Mouse (Mus musculus) forebrain, embryonic 14.5 days (tissue): ENCODE measurements around the gene Olfr1293-ps. TPM values are rescaled to one million over a fixed set of nuclear protein-coding genes. Genes with fewer than 3 reads are reported as not detected.

ENCODE experiments used
- ATAC-seq: fragments of 200-750 bp; cut with Nextera tagmentation; 2 replicates; pipeline ENCODE4 v1.8.0; 2017; ENCODE audit warnings: mild to moderate bottlenecking, moderate library complexity
- DNase-seq: peaks from one replicate; pipeline ENCODE4 v3.0.0-alpha.2; 2015; ENCODE audit warnings: low spot score
- H3K27ac ChIP-seq: fragments of 300-500 bp; sonication (generic); 2 replicates; pipeline ENCODE4 v1.5.1; 2014; ENCODE audit warnings: low read depth, mild to moderate bottlenecking, control low read depth, low read length, moderate library complexity
- H3K27me3 ChIP-seq: fragments of 300-500 bp; sonication (generic); replicated peaks from 2 replicates; pipeline ENCODE4 v1.6.1; 2014; ENCODE audit warnings: low read length, control low read depth, mixed read lengths; ENCODE audit not compliant: control insufficient read depth, insufficient read depth
- H3K36me3 ChIP-seq: fragments of 300-500 bp; sonication (generic); 2 replicates; pipeline ENCODE4 v1.6.1; 2014; ENCODE audit warnings: low read length, control low read depth; ENCODE audit not compliant: control insufficient read depth, insufficient read depth
- H3K4me1 ChIP-seq: fragments of 300-500 bp; sonication (generic); 2 replicates; pipeline ENCODE4 v1.6.1; 2014; ENCODE audit warnings: antibody characterized with exemption, low read length, control low read depth; ENCODE audit not compliant: control insufficient read depth, insufficient read depth
- H3K4me2 ChIP-seq: fragments of 300-500 bp; sonication (generic); 2 replicates; pipeline ENCODE4 v1.6.1; 2014; ENCODE audit warnings: mild to moderate bottlenecking, control low read depth, low read length
- H3K4me3 ChIP-seq: fragments of 300-500 bp; sonication (generic); 2 replicates; pipeline ENCODE4 v1.5.1; 2014; ENCODE audit warnings: low read depth, low read length, control low read depth
- H3K9ac ChIP-seq: fragments of 300-500 bp; sonication (generic); 2 replicates; pipeline ENCODE4 v1.6.1; 2014; ENCODE audit warnings: mild to moderate bottlenecking, low read length, control low read depth, moderate library complexity
- H3K9me3 ChIP-seq: fragments of 300-500 bp; sonication (generic); replicated peaks from 2 replicates; pipeline ENCODE4 v1.6.1; 2016; ENCODE audit warnings: low read length, control low read depth, mixed read lengths; ENCODE audit not compliant: control insufficient read depth
- WGBS: fragments of 180-500 bp; shearing (Covaris S2); extraction: QIAGEN DNeasy Blood & Tissue Kit; methylation state at CpG from one replicate; pipeline ENCODE4 v1.1.7; 2014; 5-methylcytosine and 5-hydroxymethylcytosine counted together
- polyA plus RNA-seq: library from polyadenylated mRNA; unstranded; fragments of >200 nt; fragmentation: Nextera tagmentation; extraction: Ambion mirVana; gene quantifications from 2 replicates; pipeline ENCODE4 v1.2.1, GENCODE M21; 2014

Olfr1293-ps gene
- not detected in 2 replicates for polyA plus RNA-seq

GRCm38 (mm10) chr2:111524903-111525302, at the start of gene Olfr1293-ps:
Gene Olfr1293-ps (plus strand): TSS chr2:111525203.
- H3K27me3 ChIP-seq, result no peaks in the 10 kb centered on the region
- 93% methylated on average over 1 of the region's 1 CpGs for WGBS
- no peak within 1 kb of the TSS for H3K4me2 ChIP-seq
- H3K27ac ChIP-seq, result no peak within 1 kb of the TSS
- H3K9ac ChIP-seq, result no peak within 1 kb of the TSS
- no peaks in the 10 kb centered on the region for H3K4me1 ChIP-seq
- ATAC-seq (no peak), DNase-seq (no peak)
- no peaks in the 10 kb centered on the region for H3K36me3 ChIP-seq
- H3K4me3 ChIP-seq, result no peak within 1 kb of the TSS
- no peaks in the 10 kb centered on the region for H3K9me3 ChIP-seq

DNA sequence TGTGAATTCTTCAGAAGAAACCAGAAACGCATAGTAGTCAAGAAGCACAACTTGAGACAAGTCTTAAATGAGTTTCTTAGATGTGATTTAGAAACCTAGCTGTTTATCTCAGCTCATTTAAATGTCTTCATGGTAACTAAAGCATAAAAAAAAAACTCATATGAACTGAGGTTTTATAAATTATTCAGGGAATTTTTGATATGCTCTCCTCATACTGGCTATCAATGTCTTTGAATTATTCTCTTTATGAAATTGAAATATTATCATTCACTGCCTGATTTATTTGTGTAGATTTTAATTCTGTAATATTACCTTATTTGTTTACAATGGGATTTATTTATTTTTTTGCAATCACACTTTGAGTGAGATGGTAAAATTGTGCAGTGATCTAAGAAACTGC, 44.5 kb upstream of the Olfr1293-ps start, which contains the start of gene Olfr1289:
Olfr1289 (plus strand) TSS at position 301 of the 400 bp plus-strand sequence.
- ATAC-seq (no peak), DNase-seq (no peak)
- no peaks in the 10 kb centered on the region for H3K9me3 ChIP-seq
- no peaks in the 10 kb centered on the region for H3K36me3 ChIP-seq
- no peak within 1 kb of the TSS for H3K9ac ChIP-seq
- H3K4me3 ChIP-seq, result no peak within 1 kb of the TSS
- whole genome bisulfite sequencing, result 77% methylated on average over 1 of the region's 1 CpGs
- H3K27ac ChIP-seq, result no peak within 1 kb of the TSS
- no peaks in the 10 kb centered on the region for H3K27me3 ChIP-seq
- H3K4me1 ChIP-seq, result no peaks in the 10 kb centered on the region
- no peak within 1 kb of the TSS for H3K4me2 ChIP-seq

- Histone ChIP-seq H3K4me2 (no peak within 1 kb of the TSS), H3K9ac (no peak within 1 kb of the TSS), H3K27me3 (no peaks in the 10 kb centered on the region), H3K4me3 (no peak within 1 kb of the TSS), H3K4me1 (no peaks in the 10 kb centered on the region), H3K27ac (no peak within 1 kb of the TSS), H3K36me3 (no peaks in the 10 kb centered on the region), H3K9me3 (no peaks in the 10 kb centered on the region)
- ATAC-seq, result no peak
- no peak for DNase-seq
- 82% methylated on average over 5 of the region's 5 CpGs for WGBS
Measured at GRCm38 (mm10) chr2:111493729-111494128, 31.3 kb upstream of the Olfr1293-ps start, which contains the start of gene Olfr1290. Gene Olfr1290 (minus strand): TSS chr2:111493829.

DNA sequence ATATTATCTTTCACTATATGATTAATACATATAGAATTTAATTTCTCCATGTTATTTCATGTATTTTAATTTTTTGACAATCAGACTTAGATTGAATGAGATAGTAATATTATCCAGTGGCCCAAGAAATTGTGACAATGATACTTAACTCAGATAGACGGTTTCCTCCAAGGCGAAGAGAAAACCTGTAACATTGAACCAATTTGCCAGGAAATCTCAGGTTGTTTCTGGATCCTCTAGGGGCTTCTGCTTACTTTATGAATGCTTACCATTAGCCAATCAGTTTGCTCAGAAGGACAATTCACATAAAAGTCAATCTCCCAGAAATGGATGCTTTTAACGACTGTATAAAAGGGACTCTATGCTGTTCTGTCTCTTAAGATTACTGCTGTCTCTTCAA, 28.1 kb upstream of the Olfr1293-ps start, which contains the start of gene Olfr1291-ps1:
Olfr1291-ps1 (plus strand) TSS at position 301 of the 400 bp plus-strand sequence.
- ATAC-seq, result no peak

DNA sequence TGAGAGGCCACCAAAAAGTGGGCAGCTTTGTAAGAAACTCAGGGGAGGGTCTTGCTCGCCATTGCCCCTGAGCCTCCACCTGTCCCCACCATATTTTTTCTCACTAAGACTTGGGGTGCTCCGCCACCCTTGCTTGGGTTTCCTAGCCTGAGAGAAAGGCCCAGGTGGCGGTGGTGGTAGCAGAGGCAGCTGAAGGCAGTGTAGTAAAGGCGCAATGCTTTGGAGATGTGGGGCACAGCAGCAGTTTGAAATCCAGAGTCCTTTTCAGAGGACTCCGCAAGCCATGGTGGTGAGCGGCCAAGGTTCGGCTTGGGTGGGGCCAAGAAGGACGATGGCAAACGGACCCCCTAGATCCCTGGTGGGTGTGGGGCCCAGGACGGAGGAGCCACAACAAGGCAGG, 7.6 kb upstream of the Olfr1293-ps start:
- ATAC-seq, result no peak
- H3K27me3 ChIP-seq, result no peaks in the 10 kb centered on the region
- no peaks in the 10 kb centered on the region for H3K4me1 ChIP-seq
- no peak overlapping the region for H3K4me2 ChIP-seq
- no peak overlapping the region for H3K4me3 ChIP-seq
- no peaks in the 10 kb centered on the region for H3K9me3 ChIP-seq
- H3K27ac ChIP-seq, result no peak overlapping the region
- H3K36me3 ChIP-seq, result no peaks in the 10 kb centered on the region
- WGBS, result 91% methylated on average over 10 of the region's 10 CpGs
- no peak for DNase-seq
- no peak overlapping the region for H3K9ac ChIP-seq

More for the DNA sequence above, 28.1 kb upstream of the Olfr1293-ps start, which contains the start of gene Olfr1291-ps1:
- H3K27ac ChIP-seq, result no peak within 1 kb of the TSS
- H3K4me1 ChIP-seq, result no peaks in the 10 kb centered on the region
- WGBS, result 88% methylated on average over 3 of the region's 3 CpGs
- H3K4me3 ChIP-seq, result no peak within 1 kb of the TSS
- no peaks in the 10 kb centered on the region for H3K36me3 ChIP-seq
- no peak within 1 kb of the TSS for H3K4me2 ChIP-seq
- no peak within 1 kb of the TSS for H3K9ac ChIP-seq
- no peak for DNase-seq
- no peaks in the 10 kb centered on the region for H3K9me3 ChIP-seq
- H3K27me3 ChIP-seq, result no peaks in the 10 kb centered on the region

DNA sequence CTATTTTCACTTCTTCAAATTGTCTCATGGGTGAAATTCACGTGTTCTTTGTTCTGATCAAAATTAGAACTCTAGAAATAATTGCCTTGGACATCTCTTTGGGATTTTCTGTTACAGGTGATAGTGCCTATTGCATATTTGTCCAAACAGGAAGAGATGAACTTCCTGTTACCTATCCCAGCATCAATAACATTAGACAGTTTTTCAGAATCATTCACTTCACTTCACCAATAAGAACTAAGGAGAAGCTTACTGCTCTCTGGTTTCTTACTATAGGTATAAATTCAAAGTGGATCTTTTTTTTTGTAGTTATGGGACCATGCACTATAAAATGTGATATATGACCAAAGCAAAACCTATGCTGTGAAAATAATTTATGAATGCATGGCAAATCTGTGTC, 15.2 kb downstream of the Olfr1293-ps start, which contains the start of gene Olfr1294:
Olfr1294 (minus strand) TSS at position 101 of the 400 bp plus-strand sequence.
- 46% methylated on average over 1 of the region's 1 CpGs for WGBS
- H3K4me2 ChIP-seq, result no peak within 1 kb of the TSS
- H3K27me3 ChIP-seq, result no peaks in the 10 kb centered on the region
- no peak within 1 kb of the TSS for H3K27ac ChIP-seq
- no peak within 1 kb of the TSS for H3K4me3 ChIP-seq
- H3K9ac ChIP-seq, result no peak within 1 kb of the TSS
- no peaks in the 10 kb centered on the region for H3K36me3 ChIP-seq
- no peaks in the 10 kb centered on the region for H3K4me1 ChIP-seq
- no peak for DNase-seq
- H3K9me3 ChIP-seq, result no peaks in the 10 kb centered on the region
- no peak for ATAC-seq

DNA sequence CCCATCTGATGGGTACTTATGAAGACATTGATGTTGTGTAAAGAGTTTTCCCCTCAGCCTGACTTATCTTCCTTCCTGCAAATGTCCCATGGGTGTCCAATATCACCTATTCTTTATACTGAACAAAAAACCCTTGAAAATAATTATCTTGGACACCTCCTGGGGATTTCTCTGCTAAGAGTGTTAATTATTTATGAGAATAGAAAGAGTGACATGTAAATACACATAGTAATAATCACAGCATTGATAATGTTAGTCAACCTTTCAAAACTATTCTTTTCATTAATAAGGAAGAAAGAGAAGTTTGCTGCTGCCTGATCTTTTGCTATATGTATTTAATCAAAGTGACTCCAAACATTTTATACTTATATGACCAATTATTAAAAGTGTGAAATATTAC, 44.6 kb downstream of the Olfr1293-ps start, which contains the start of gene Olfr1295:
Olfr1295 (minus strand) TSS at position 101 of the 400 bp plus-strand sequence.
- ATAC-seq (no peak), DNase-seq (no peak)
- no peak within 1 kb of the TSS for H3K4me3 ChIP-seq
- H3K4me1 ChIP-seq, result no peaks in the 10 kb centered on the region
- no peak within 1 kb of the TSS for H3K4me2 ChIP-seq
- no peaks in the 10 kb centered on the region for H3K36me3 ChIP-seq
- no peaks in the 10 kb centered on the region for H3K9me3 ChIP-seq
- no peak within 1 kb of the TSS for H3K9ac ChIP-seq
- no peak within 1 kb of the TSS for H3K27ac ChIP-seq
- no peaks in the 10 kb centered on the region for H3K27me3 ChIP-seq

Other genes with a start within 250 kb of the Olfr1293-ps start
- gene Olfr1278, start 235.1 kb upstream of the Olfr1293-ps start, polyA plus RNA-seq, result not detected in 2 replicates
- gene Olfr1279, start 224.6 kb upstream of the Olfr1293-ps start, polyA plus RNA-seq, result not detected in 2 replicates
- gene Olfr1280, start 211.2 kb upstream of the Olfr1293-ps start, polyA plus RNA-seq, result not detected in 2 replicates
- gene Olfr1281, start 198.7 kb upstream of the Olfr1293-ps start, polyA plus RNA-seq, result not detected in 2 replicates
- gene Olfr1282, start 189.1 kb upstream of the Olfr1293-ps start, polyA plus RNA-seq, result not detected in 2 replicates
- not detected in 2 replicates for gene Olfr1283, start 158.4 kb upstream of the Olfr1293-ps start, polyA plus RNA-seq
- not detected in 2 replicates for gene Olfr1284, start 149.7 kb upstream of the Olfr1293-ps start, polyA plus RNA-seq
- not detected in 2 replicates for gene Olfr1286, start 102.1 kb upstream of the Olfr1293-ps start, polyA plus RNA-seq
- gene Olfr1287, start 76.1 kb upstream of the Olfr1293-ps start, polyA plus RNA-seq, result not detected in 2 replicates
- gene Olfr1288, start 51.1 kb upstream of the Olfr1293-ps start, polyA plus RNA-seq, result not detected in 2 replicates
- not detected in 2 replicates for gene Olfr1289, start 44.4 kb upstream of the Olfr1293-ps start, polyA plus RNA-seq
- gene Olfr1290, start 31.4 kb upstream of the Olfr1293-ps start, polyA plus RNA-seq, result not detected in 2 replicates
- gene Olfr1291-ps1, start 28.0 kb upstream of the Olfr1293-ps start, polyA plus RNA-seq, result not detected in 2 replicates
- not detected in 2 replicates for gene Olfr1294, start 15.1 kb downstream of the Olfr1293-ps start, polyA plus RNA-seq
- not detected in 2 replicates for gene Olfr1295, start 44.5 kb downstream of the Olfr1293-ps start, polyA plus RNA-seq
- gene Olfr1297, start 101.3 kb downstream of the Olfr1293-ps start, polyA plus RNA-seq, result not detected in 2 replicates
- gene Olfr1298, start 124.0 kb downstream of the Olfr1293-ps start, polyA plus RNA-seq, result not detected in 2 replicates
- not detected in 2 replicates for gene Olfr1299, start 136.2 kb downstream of the Olfr1293-ps start, polyA plus RNA-seq
- not detected in 2 replicates for gene Olfr1301, start 225.8 kb downstream of the Olfr1293-ps start, polyA plus RNA-seq